Mouse (Mus musculus) forebrain, embryonic 11.5 days (tissue): ENCODE results near the gene Tgfbr3l. TPM values are rescaled to one million over a fixed set of nuclear protein-coding genes. Genes with fewer than 3 reads are reported as not detected.

Experiments
- ATAC-seq: fragments of 200-750 bp; cut with Nextera tagmentation; replicated peaks from 2 replicates; pipeline ENCODE4 v1.8.0; 2017; ENCODE audit warnings: moderate TSS enrichment; ENCODE audit not compliant: low FRiP score
- DNase-seq: peaks from one replicate; pipeline ENCODE4 v3.0.0-alpha.2; 2017; ENCODE audit warnings: low spot score
- H3K27ac ChIP-seq: fragments of 300-500 bp; sonication (generic); 2 replicates; pipeline ENCODE4 v1.5.1; 2014; ENCODE audit warnings: low read depth, low read length
- H3K27me3 ChIP-seq: fragments of 300-500 bp; sonication (generic); 2 replicates; pipeline ENCODE4 v1.6.1; 2014; ENCODE audit warnings: mild to moderate bottlenecking, low read length, mixed read lengths; ENCODE audit not compliant: control insufficient read depth, insufficient read depth
- H3K36me3 ChIP-seq: fragments of 300-500 bp; sonication (generic); 2 replicates; pipeline ENCODE4 v1.6.1; 2014; ENCODE audit warnings: mild to moderate bottlenecking, low read length, moderate library complexity, mixed read lengths; ENCODE audit not compliant: control insufficient read depth, insufficient read depth
- H3K4me1 ChIP-seq: fragments of 300-500 bp; sonication (generic); replicated peaks from 2 replicates; pipeline ENCODE4 v1.6.1; 2014; ENCODE audit warnings: low read length, mixed read lengths; ENCODE audit not compliant: control insufficient read depth, insufficient read depth
- H3K4me2 ChIP-seq: fragments of 300-500 bp; sonication (generic); 2 replicates; pipeline ENCODE4 v1.6.1; 2014; ENCODE audit warnings: low read depth, mild to moderate bottlenecking, low read length, moderate library complexity, mixed read lengths; ENCODE audit not compliant: severe bottlenecking
- H3K4me3 ChIP-seq: fragments of 300-500 bp; sonication (generic); 2 replicates; pipeline ENCODE4 v1.5.1; 2014; ENCODE audit warnings: low read depth, low read length
- H3K9ac ChIP-seq: fragments of 300-500 bp; sonication (generic); 2 replicates; pipeline ENCODE4 v1.6.1; 2014; ENCODE audit warnings: low read length
- H3K9me3 ChIP-seq: fragments of 300-500 bp; sonication (generic); 2 replicates; pipeline ENCODE4 v1.6.1; 2016; ENCODE audit warnings: low read length, mixed read lengths; ENCODE audit not compliant: control insufficient read depth
- WGBS: fragments of 180-500 bp; shearing (Covaris S2); extraction: QIAGEN DNeasy Blood & Tissue Kit; methylation state at CpG from one replicate; pipeline ENCODE4 v1.1.7; 2014; 5-methylcytosine and 5-hydroxymethylcytosine counted together
- polyA plus RNA-seq: library from polyadenylated mRNA; unstranded; fragments of >200 nt; fragmentation: Nextera tagmentation; extraction: Ambion mirVana; gene quantifications from 2 replicates; pipeline ENCODE4 v1.2.1, GENCODE M21; 2014

The Tgfbr3l gene
- polyA plus RNA-seq, 1 experiment from 2014 or later = 4.0 TPM

DNA sequence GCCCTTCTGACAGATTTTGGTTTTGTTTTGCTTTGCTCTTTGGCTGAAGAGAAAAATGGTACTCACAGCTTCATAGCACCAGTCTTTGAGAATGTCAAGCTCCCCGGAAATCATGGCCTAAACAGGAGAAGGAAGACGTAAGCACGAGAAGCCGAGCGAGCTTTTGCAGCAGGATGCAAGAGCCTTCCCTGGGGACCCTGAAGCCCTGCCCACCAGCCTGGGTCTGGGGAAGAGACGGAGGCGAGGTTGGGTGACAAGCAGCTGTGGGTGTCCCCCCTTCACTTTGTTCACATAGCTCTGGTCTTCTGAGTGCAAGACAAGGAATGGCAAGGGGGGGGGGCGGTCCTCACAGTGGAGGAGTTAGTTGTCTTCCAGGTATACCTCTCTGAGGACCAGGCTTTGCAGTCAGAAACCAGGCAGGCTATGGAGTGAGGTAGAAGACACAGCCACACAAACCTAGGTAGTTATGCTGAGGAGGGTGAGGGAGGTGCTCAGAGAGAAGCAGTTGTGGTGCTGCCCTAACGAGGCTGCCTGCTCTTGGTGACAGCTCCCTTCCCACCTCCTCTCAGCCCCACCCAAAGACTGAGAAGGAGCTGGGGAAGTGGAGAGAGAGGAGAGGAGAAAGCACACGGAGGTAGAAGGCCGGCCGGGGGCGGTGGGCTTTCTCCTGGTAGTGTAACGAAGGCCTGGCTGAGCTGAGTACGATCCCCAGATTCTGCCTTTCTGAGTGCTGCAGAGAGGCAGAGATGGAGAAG lies 17.3 kb downstream of the Tgfbr3l start:
- no peak for DNase-seq
- Histone ChIP-seq H3K4me2 (no peak overlapping the region), H3K27ac (no peak overlapping the region), H3K9ac (no peak overlapping the region), H3K9me3 (no peaks in the 10 kb centered on the region), H3K4me3 (no peak overlapping the region), H3K36me3 (peaks cover 13% of the 10 kb centered on the region), H3K27me3 (no peaks in the 10 kb centered on the region), H3K4me1 (no peaks in the 10 kb centered on the region)
- WGBS = 96% methylated on average over 15 of the region's 15 CpGs
- no peak for ATAC-seq

DNA sequence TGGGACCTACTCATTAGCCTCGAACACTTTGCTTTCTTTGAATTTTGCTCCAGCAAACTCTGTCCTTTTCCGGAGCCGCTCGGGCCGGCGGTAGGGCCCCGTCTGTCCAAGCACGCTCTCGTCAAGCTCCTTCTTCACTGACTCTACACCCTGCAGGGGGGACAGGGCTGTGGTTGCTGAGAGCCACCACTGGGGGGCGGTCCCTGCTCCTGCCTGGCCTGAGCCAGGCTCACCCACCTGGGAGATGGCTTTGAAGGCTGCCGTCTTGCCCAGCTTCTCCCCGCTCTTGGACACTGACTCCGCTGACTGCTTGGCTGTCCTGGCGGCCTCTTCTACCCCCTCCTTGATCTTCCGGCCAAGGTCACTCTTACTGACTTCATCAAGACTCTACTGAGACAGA lies 19.6 kb downstream of the Tgfbr3l start:
- H3K27me3 ChIP-seq = no peaks in the 10 kb centered on the region
- DNase-seq (no peak), ATAC-seq (peak; percentile 71; the same call in 1 of the 2 replicates)
- WGBS = 75% methylated on average over 15 of the region's 15 CpGs
- no peak overlapping the region for H3K4me2 ChIP-seq
- H3K36me3 ChIP-seq = peaks cover 13% of the 10 kb centered on the region
- H3K9me3 ChIP-seq = no peaks in the 10 kb centered on the region
- H3K4me3 ChIP-seq = no peak overlapping the region
- no peak overlapping the region for H3K27ac ChIP-seq
- H3K9ac ChIP-seq = no peak overlapping the region
- no peaks in the 10 kb centered on the region for H3K4me1 ChIP-seq

DNA sequence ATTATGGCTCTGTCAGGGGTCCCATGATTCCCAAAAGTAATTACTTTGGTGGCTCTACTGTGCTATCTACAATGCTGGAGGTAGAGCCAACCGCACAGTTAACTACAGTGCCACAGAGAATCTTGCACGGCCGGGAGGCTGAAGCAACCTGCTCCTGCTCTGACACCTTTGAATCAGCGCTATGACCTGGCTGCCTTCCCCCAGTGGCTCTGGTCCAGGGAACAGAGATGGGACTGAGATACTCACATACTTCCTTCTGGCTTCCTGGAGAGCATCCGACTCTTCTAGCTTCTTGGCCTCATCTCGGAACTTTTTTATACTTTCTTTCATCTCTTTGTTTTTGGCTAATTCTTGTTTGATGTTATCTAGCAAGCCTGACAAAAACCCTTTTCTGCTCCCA lies 21.6 kb downstream of the Tgfbr3l start:
- WGBS = 96% methylated on average over 6 of the region's 6 CpGs
- no peak overlapping the region for H3K4me2 ChIP-seq
- no peaks in the 10 kb centered on the region for H3K27me3 ChIP-seq
- no peak overlapping the region for H3K4me3 ChIP-seq
- peaks cover 13% of the 10 kb centered on the region for H3K36me3 ChIP-seq
- no peaks in the 10 kb centered on the region for H3K9me3 ChIP-seq
- no peak for ATAC-seq
- H3K9ac ChIP-seq = no peak overlapping the region
- no peaks in the 10 kb centered on the region for H3K4me1 ChIP-seq
- DNase-seq = no peak
- no peak overlapping the region for H3K27ac ChIP-seq

- ATAC-seq (peak; percentile 98), DNase-seq (peak; percentile 97)
- H3K4me2 ChIP-seq = peak within 1 kb of the TSS; percentile 60
- no peaks in the 10 kb centered on the region; the same call in 1 of the 2 replicates for H3K36me3 ChIP-seq
- no peaks in the 10 kb centered on the region for H3K27me3 ChIP-seq
- H3K4me3 ChIP-seq = peak within 1 kb of the TSS; percentile 78
- no peaks in the 10 kb centered on the region for H3K9me3 ChIP-seq
- no peak within 1 kb of the TSS for H3K27ac ChIP-seq
- H3K9ac ChIP-seq = peak within 1 kb of the TSS; percentile 83
- 0 out of 2 replicates have a peak, but pooled peaks cover 2% of the 10 kb centered on the region for H3K4me1 ChIP-seq
- under 1% methylated on average over 39 of the region's 39 CpGs for WGBS
Measured at GRCm38 (mm10) chr8:4275275-4276110, 27.5 kb downstream of the Tgfbr3l start, which contains the start of gene Timm44. Gene Timm44 (minus strand): TSS chr8:4275913.

- peak overlapping the region; percentile 78 for H3K4me3 ChIP-seq
- H3K4me2 ChIP-seq = peak overlapping the region; percentile 60
- H3K36me3 ChIP-seq = no peaks in the 10 kb centered on the region; the same call in 1 of the 2 replicates
- no peak for ATAC-seq
- H3K27ac ChIP-seq = no peak overlapping the region
- H3K4me1 ChIP-seq = 0 out of 2 replicates have a peak, but pooled peaks cover 2% of the 10 kb centered on the region
- DNase-seq = no peak
- H3K9ac ChIP-seq = peak overlapping the region; percentile 83
- 33% methylated on average over 9 of the region's 9 CpGs for WGBS
- H3K9me3 ChIP-seq = no peaks in the 10 kb centered on the region
- H3K27me3 ChIP-seq = no peaks in the 10 kb centered on the region
Measured at GRCm38 (mm10) chr8:4276111-4276465, 28.1 kb downstream of the Tgfbr3l start.

DNA sequence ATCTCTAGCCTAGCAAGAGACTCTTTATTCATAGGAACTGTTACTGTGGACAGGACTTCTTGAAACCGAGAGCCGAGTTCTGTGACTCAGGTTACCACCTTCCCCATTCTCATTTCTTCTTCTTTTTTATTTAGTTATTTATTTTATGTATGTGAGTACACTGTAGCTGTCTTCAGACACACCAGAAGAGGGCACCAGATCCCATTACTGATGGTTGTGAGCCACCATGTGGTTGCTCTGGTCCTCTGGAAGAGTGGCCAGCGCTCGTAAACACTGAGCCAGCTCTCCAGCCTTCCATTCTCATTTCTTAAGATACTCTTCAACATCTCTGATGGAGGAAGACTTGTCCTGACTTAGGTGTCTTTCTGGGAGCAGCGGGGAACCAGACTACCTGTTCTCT lies 44.7 kb downstream of the Tgfbr3l start:
- DNase-seq (no peak), ATAC-seq (no peak)
- no peak overlapping the region for H3K4me2 ChIP-seq
- peaks cover 11% of the 10 kb centered on the region; the same call in 1 of the 2 replicates for H3K36me3 ChIP-seq
- H3K9ac ChIP-seq = no peak overlapping the region
- H3K27ac ChIP-seq = no peak overlapping the region
- H3K4me1 ChIP-seq = no peaks in the 10 kb centered on the region
- no peaks in the 10 kb centered on the region for H3K9me3 ChIP-seq
- no peaks in the 10 kb centered on the region for H3K27me3 ChIP-seq
- no peak overlapping the region for H3K4me3 ChIP-seq
- 92% methylated on average over 5 of the region's 5 CpGs for WGBS

- DNase-seq (peak; percentile 22), ATAC-seq (no peak)
- peaks cover 16% of the 10 kb centered on the region; the same call in 1 of the 2 replicates for H3K36me3 ChIP-seq
- H3K4me1 ChIP-seq = no peaks in the 10 kb centered on the region
- no peaks in the 10 kb centered on the region for H3K9me3 ChIP-seq
- WGBS = 93% methylated on average over 4 of the region's 4 CpGs
- H3K9ac ChIP-seq = no peak overlapping the region
- no peaks in the 10 kb centered on the region for H3K27me3 ChIP-seq
- H3K4me3 ChIP-seq = no peak overlapping the region
- no peak overlapping the region for H3K4me2 ChIP-seq
- no peak overlapping the region for H3K27ac ChIP-seq
Measured at GRCm38 (mm10) chr8:4297822-4298221, 49.8 kb downstream of the Tgfbr3l start.
